In genomic region chr4:152130771-152131653, GRCm38 (mm10) we compare ENCODE assay signal across 7 mouse cellular contexts. TPM values are rescaled to one million over a fixed set of nuclear protein-coding genes. Genes with fewer than 3 reads are reported as not detected.
DNase-seq lines count a peak whose midpoint lies in the region; ATAC-seq and TF ChIP-seq lines count a peak whose summit lies in the region.

No protein-coding gene starts in this region.

- peaks cover 87% of the 10 kb centered on the region for H3K27me3 ChIP-seq in heart, embryonic 11.5 days (ENCODE audit: control insufficient read depth, insufficient read depth, low read length)
- H3K27me3 ChIP-seq in lung, embryonic 15.5 days = peaks cover 85% of the 10 kb centered on the region

- no peak for TF ChIP-seq CTCF in olfactory bulb, adult 2 months (IDR thresholded peaks at IDR 0.05; ENCODE audit: insufficient read depth, low read depth, low read length)

- peak overlapping the region; percentile 58 for H3K4me2 ChIP-seq in heart, embryonic 11.5 days
- peak overlapping the region; percentile 92 for H3K4me2 ChIP-seq in lung, embryonic 15.5 days

- ATAC-seq in heart, embryonic 11.5 days (replicated peaks; ENCODE audit: insufficient number of reproducible peaks, low FRiP score, low TSS enrichment) = no peak
- ATAC-seq in lung, embryonic 15.5 days (ENCODE audit: borderline replicate concordance, extremely low read depth, low FRiP score, low TSS enrichment) = peak; percentile 72

- under 1% methylated on average over 73 of the region's 85 CpGs for WGBS in heart, embryonic 11.5 days (ENCODE audit: insufficient replicate concordance)
- 2% methylated on average over 81 of the region's 85 CpGs for WGBS in lung, embryonic 15.5 days
- 1% methylated on average over 85 of the region's 85 CpGs for WGBS in olfactory bulb, adult 2 months

- no peaks in the 10 kb centered on the region for H3K9me3 ChIP-seq in heart, embryonic 11.5 days (replicated peaks; ENCODE audit: control insufficient read depth, low read length)
- H3K9me3 ChIP-seq in lung, embryonic 15.5 days = no peaks in the 10 kb centered on the region

- H3K4me1 ChIP-seq in heart, embryonic 11.5 days (ENCODE audit: control insufficient read depth, insufficient read depth, low read length) = peaks cover 22% of the 10 kb centered on the region
- peaks cover 35% of the 10 kb centered on the region for H3K4me1 ChIP-seq in lung, embryonic 15.5 days
- H3K4me1 ChIP-seq in olfactory bulb, adult 2 months (ENCODE audit: control insufficient read depth, insufficient read depth, low read length) = peaks cover 24% of the 10 kb centered on the region

- H3K36me3 ChIP-seq in heart, embryonic 11.5 days (ENCODE audit: control insufficient read depth, insufficient read depth, low read length) = no peaks in the 10 kb centered on the region
- H3K36me3 ChIP-seq in lung, embryonic 15.5 days = no peaks in the 10 kb centered on the region

- no peak overlapping the region for H3K27ac ChIP-seq in heart, embryonic 11.5 days (ENCODE audit: low read depth, low read length)
- H3K27ac ChIP-seq in lung, embryonic 15.5 days = peak overlapping the region; percentile 64
- H3K27ac ChIP-seq in olfactory bulb, adult 2 months (ENCODE audit: insufficient read depth, low read depth, low read length) = no peak overlapping the region

- H3K4me3 ChIP-seq in heart, embryonic 11.5 days (ENCODE audit: low read depth, low read length) = peak overlapping the region; percentile 38
- peak overlapping the region; percentile 46 for H3K4me3 ChIP-seq in lung, embryonic 15.5 days
- peak overlapping the region; percentile 26 for H3K4me3 ChIP-seq in olfactory bulb, adult 2 months (ENCODE audit: insufficient read depth, low read depth, low read length)

- no peak overlapping the region for H3K9ac ChIP-seq in heart, embryonic 11.5 days (ENCODE audit: low read depth, low read length)
- peak overlapping the region; percentile 32 for H3K9ac ChIP-seq in lung, embryonic 15.5 days

- 0 out of 2 replicates have a peak, but pooled peaks have one; percentile 28 for TF ChIP-seq POLR2A in olfactory bulb, adult 2 months (IDR thresholded peaks at IDR 0.05; ENCODE audit: insufficient read depth, low read depth, low read length)

- DNase-seq in urinary bladder, postnatal 25 days (ENCODE audit: low spot score) = peak; percentile 48
- no peak for DNase-seq in urinary bladder, postnatal 10 days (ENCODE audit: low spot score)
- DNase-seq in embryo, embryonic 9.5 days (ENCODE audit: extremely low spot score) = peak; percentile 64
- DNase-seq in kidney, adult 8-10 months = peak; percentile 71 to 77

RNA-seq across cellular contexts. Expression of gene Tnfrsf25, which starts 15.3 kb away (rescaled TPM):
- polyA plus RNA-seq in heart, embryonic 11.5 days (2014; fragmentation: Nextera tagmentation; extraction: Ambion mirVana) = 0.27 and 0.58 TPM in 2 replicates
- 1.1 and 1.5 TPM in 2 replicates for polyA plus RNA-seq in lung, embryonic 15.5 days (2015; fragmentation: Nextera tagmentation; extraction: Ambion mirVana)
- not detected in 2 replicates for polyA plus RNA-seq in olfactory bulb, adult 2 months (2012; ENCODE audit: insufficient read depth, insufficient read length, low replicate concordance, missing spikeins)

RNA-seq across cellular contexts. Expression of gene Espn, which starts 21.2 kb away (rescaled TPM):
- 0.90 and 1.3 TPM in 2 replicates for polyA plus RNA-seq in heart, embryonic 11.5 days (2014; fragmentation: Nextera tagmentation; extraction: Ambion mirVana)
- polyA plus RNA-seq in lung, embryonic 15.5 days (2015; fragmentation: Nextera tagmentation; extraction: Ambion mirVana) = 11.4 and 13.4 TPM in 2 replicates
- not detected in 2 replicates for polyA plus RNA-seq in olfactory bulb, adult 2 months (2012; ENCODE audit: insufficient read depth, insufficient read length, low replicate concordance, missing spikeins)

RNA-seq across cellular contexts. Expression of gene Hes2, which starts 27.7 kb away (rescaled TPM):
- polyA plus RNA-seq in heart, embryonic 11.5 days (2014; fragmentation: Nextera tagmentation; extraction: Ambion mirVana) = 0.07 TPM in 1 of 2 replicates, not detected in the other
- 0.26 and 0.61 TPM in 2 replicates for polyA plus RNA-seq in lung, embryonic 15.5 days (2015; fragmentation: Nextera tagmentation; extraction: Ambion mirVana)
- polyA plus RNA-seq in olfactory bulb, adult 2 months (2012; ENCODE audit: insufficient read depth, insufficient read length, low replicate concordance, missing spikeins) = not detected in 2 replicates

RNA-seq across cellular contexts. Expression of gene Acot7, which starts 46.9 kb away (rescaled TPM):
- polyA plus RNA-seq in heart, embryonic 11.5 days (2014; fragmentation: Nextera tagmentation; extraction: Ambion mirVana) = 53.1 and 53.6 TPM in 2 replicates
- 67.6 and 72.5 TPM in 2 replicates for polyA plus RNA-seq in lung, embryonic 15.5 days (2015; fragmentation: Nextera tagmentation; extraction: Ambion mirVana)
- not detected in 2 replicates for polyA plus RNA-seq in olfactory bulb, adult 2 months (2012; ENCODE audit: insufficient read depth, insufficient read length, low replicate concordance, missing spikeins)

RNA-seq across cellular contexts. Expression of gene Plekhg5, which starts 58.7 kb away (rescaled TPM):
- polyA plus RNA-seq in heart, embryonic 11.5 days (2014; fragmentation: Nextera tagmentation; extraction: Ambion mirVana) = 6.6 and 7.0 TPM in 2 replicates
- 18.9 and 22.3 TPM in 2 replicates for polyA plus RNA-seq in lung, embryonic 15.5 days (2015; fragmentation: Nextera tagmentation; extraction: Ambion mirVana)
- not detected in 2 replicates for polyA plus RNA-seq in olfactory bulb, adult 2 months (2012; ENCODE audit: insufficient read depth, insufficient read length, low replicate concordance, missing spikeins)
